Mouse (Mus musculus): ENCODE measurements at regions not wholly inside any gene's neighbourhood (a gene's known extent, or its start where the extent isn't known, plus 50 kb on each side); places are given as distances from the start of the nearest gene placed in this dataset.

DNA sequence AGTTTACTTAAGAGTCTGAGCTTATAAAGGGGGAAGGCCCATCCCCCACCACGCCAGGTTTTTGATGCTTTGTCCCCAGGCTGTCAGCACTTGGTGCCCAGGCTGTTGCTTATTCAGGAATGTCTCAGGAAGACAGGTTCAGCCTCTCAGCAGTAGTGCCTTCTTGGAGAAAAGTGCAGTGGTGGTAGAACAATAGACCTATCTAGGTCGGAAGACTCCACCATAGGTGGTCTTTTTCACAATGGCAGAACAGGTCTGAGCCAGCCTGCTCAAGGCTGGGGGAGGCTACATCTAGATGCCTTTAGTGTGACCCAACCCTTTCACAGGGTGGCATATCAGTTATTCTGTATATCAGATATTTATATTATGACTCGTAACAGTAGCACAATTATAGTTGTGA, 171.9 kb upstream of the Pum3 start:
- TF ChIP-seq USF2 (conservative IDR thresholded peaks at IDR 0.05; ENCODE audit: low read depth, low read length) (no peak), ETS1 (conservative IDR thresholded peaks at IDR 0.05; ENCODE audit: low read depth, low read length) (no peak), CTCF (conservative IDR thresholded peaks at IDR 0.05 in 1 of 2, IDR thresholded peaks at IDR 0.05 in 1 of 2; ENCODE audit: low read depth in 2 of 2, low read length in 2 of 2) (no peak)

Measured in CH12.LX (cell line).